Mouse (Mus musculus) myocyte (in vitro differentiated cells): ENCODE data around the gene Rtn4rl1.

Experiments
- MAX ChIP-seq: IDR thresholded peaks from one replicate; pipeline ENCODE4 v1.6.1; 2011; ENCODE audit warnings: low read depth, mild to moderate bottlenecking, control low read depth
- MYOD1 ChIP-seq, 3 experiments: IDR thresholded peaks; one replicate each; pipeline ENCODE4 v1.6.1; 2011; ENCODE audit warnings: control low read depth in 2 of 3, low read depth in 2 of 3, mild to moderate bottlenecking in 2 of 3, moderate library complexity in 1 of 3; ENCODE audit not compliant: insufficient read length in 2 of 3, control insufficient read depth in 1 of 3
- POLR2A ChIP-seq: IDR thresholded peaks from one replicate; pipeline ENCODE4 v1.6.1; 2011; ENCODE audit warnings: low read depth, mild to moderate bottlenecking, control low read depth, moderate library complexity; ENCODE audit not compliant: insufficient read length
- TCF12 ChIP-seq: IDR thresholded peaks from one replicate; pipeline ENCODE4 v1.6.1; 2011; ENCODE audit warnings: mild to moderate bottlenecking, control low read depth; ENCODE audit not compliant: poor library complexity, insufficient read depth, severe bottlenecking
- USF1 ChIP-seq: IDR thresholded peaks from one replicate; pipeline ENCODE4 v1.6.1; 2011; ENCODE audit warnings: low read depth, mild to moderate bottlenecking, control low read depth, moderate library complexity

- TF ChIP-seq POLR2A (no peak), TCF12 (no peak), MAX (no peak), USF1 (no peak), MYOD1 (IDR thresholded peaks at IDR 0.05; ENCODE audit: control insufficient read depth in 1 of 3, insufficient read length in 2 of 3, low read depth in 2 of 3) (peak in 2 of 3 experiments; percentile 34 to 68)
Measured at GRCm38 (mm10) chr11:75270985-75271434, 77.4 kb downstream of the Rtn4rl1 start.
